Mouse (Mus musculus) ES-E14 (cell line): ENCODE measurements at regions not wholly inside any gene's neighbourhood (a gene's known extent, or its start where the extent isn't known, plus 50 kb on each side); places are given as distances from the start of the nearest gene placed in this dataset.

ENCODE experiments used
- CHD2 ChIP-seq: IDR thresholded peaks from 2 replicates; pipeline ENCODE4 v1.6.1; 2014; ENCODE audit warnings: mild to moderate bottlenecking, low read depth, low read length, inconsistent platforms
- HCFC1 ChIP-seq: IDR thresholded peaks from 2 replicates; pipeline ENCODE4 v1.6.1; 2012; ENCODE audit warnings: low read length, inconsistent platforms, borderline replicate concordance; ENCODE audit not compliant: insufficient read depth
- MAFK ChIP-seq: IDR thresholded peaks from 2 replicates; pipeline ENCODE4 v1.6.1; 2014; ENCODE audit warnings: mild to moderate bottlenecking, low read depth, low read length, inconsistent platforms; ENCODE audit not compliant: insufficient read depth
- ZC3H11A ChIP-seq: IDR thresholded peaks from 2 replicates; pipeline ENCODE4 v1.6.1; 2012; ENCODE audit warnings: low read depth, mild to moderate bottlenecking, inconsistent platforms, low read length, borderline replicate concordance
- ZNF384 ChIP-seq: IDR thresholded peaks from 2 replicates; pipeline ENCODE4 v1.6.1; 2012; ENCODE audit warnings: low read depth, low read length, inconsistent platforms

DNA sequence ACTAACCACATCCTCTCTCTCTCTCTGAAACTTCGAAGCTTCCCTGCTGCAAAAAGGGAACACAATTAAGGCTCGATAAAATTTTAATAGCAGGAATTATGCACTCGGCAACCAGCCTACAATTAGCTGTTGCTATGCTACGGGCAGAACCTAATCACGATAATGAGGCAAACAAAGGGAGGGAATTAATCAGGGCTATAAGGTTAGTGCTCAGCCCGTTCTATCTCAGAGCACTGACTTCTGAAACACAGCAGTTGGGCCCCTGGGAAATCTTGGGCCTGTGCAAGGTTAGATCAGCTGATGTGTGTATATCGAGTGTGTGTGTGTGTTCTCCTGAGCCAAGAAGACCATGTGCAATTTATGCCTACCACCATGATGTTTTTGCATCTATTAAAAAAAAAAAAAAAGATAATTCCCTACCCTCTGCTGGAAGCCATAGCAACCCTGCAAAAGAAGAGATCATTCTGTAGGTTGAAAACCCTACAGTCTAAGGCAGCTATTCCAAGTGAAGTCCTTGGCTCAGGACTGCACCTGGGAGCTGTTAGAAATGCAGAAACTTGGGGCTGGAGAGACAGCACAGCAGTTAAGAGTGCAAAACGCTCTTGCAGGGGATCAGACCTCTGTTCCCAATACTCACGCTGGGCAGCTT, 58.9 kb upstream of the Glce start:
- no peak for TF ChIP-seq MAFK
- no peak for TF ChIP-seq ZNF384
- no peak for TF ChIP-seq CHD2
- no peak for TF ChIP-seq HCFC1
- no peak for TF ChIP-seq ZC3H11A
